Mouse (Mus musculus) C2C12 (cell line): Measurements from ENCODE around the gene Pkn3. TPM values are rescaled to one million over a fixed set of nuclear protein-coding genes. Genes with fewer than 3 reads are reported as not detected.

Experiments
- H3K27me3 ChIP-seq: one replicate; pipeline ENCODE4 v1.6.1; 2011; ENCODE audit not compliant: control insufficient read depth, insufficient read depth, insufficient read length
- H3K36me3 ChIP-seq: one replicate; pipeline ENCODE4 v1.6.1; 2011; ENCODE audit not compliant: control insufficient read depth, insufficient read depth
- H3K4me3 ChIP-seq: one replicate; pipeline ENCODE4 v1.5.1; 2011; ENCODE audit warnings: mild to moderate bottlenecking, control low read depth; ENCODE audit not compliant: poor library complexity, insufficient read depth, severe bottlenecking
- H3K79me2 ChIP-seq: one replicate; pipeline ENCODE4 v1.6.1; 2011; ENCODE audit not compliant: control insufficient read depth, insufficient read depth
- H3K79me3 ChIP-seq: one replicate; pipeline ENCODE4 v1.6.1; 2011; ENCODE audit warnings: low read depth, control low read depth
- H3ac ChIP-seq: one replicate; pipeline ENCODE3; 2011; ENCODE audit warnings: low read depth; ENCODE audit not compliant: control insufficient read depth, insufficient read length
- CEBPB ChIP-seq: IDR thresholded peaks from one replicate; pipeline ENCODE4 v1.6.1; 2011; ENCODE audit warnings: low read depth, mild to moderate bottlenecking, control low read depth, moderate library complexity
- CTCF ChIP-seq: IDR thresholded peaks from one replicate; pipeline ENCODE4 v1.5.1; 2011; ENCODE audit not compliant: control insufficient read depth, insufficient read depth, insufficient read length
- FOSL1 ChIP-seq: IDR thresholded peaks from one replicate; pipeline ENCODE4 v1.8.0; 2011; ENCODE audit warnings: mild to moderate bottlenecking, low read length; ENCODE audit not compliant: poor library complexity, insufficient read depth, severe bottlenecking
- MAX ChIP-seq: IDR thresholded peaks from one replicate; pipeline ENCODE4 v1.6.1; 2011; ENCODE audit warnings: mild to moderate bottlenecking, control low read depth
- MYOD1 ChIP-seq: IDR thresholded peaks from one replicate; pipeline ENCODE4 v1.6.1; 2011; ENCODE audit warnings: low read depth; ENCODE audit not compliant: control insufficient read depth, insufficient read length
- MYOG ChIP-seq: IDR thresholded peaks from one replicate; pipeline ENCODE4 v1.6.1; 2011; ENCODE audit not compliant: control insufficient read depth, insufficient read length; ENCODE audit errors: extremely low read depth
- USF1 ChIP-seq: IDR thresholded peaks from one replicate; pipeline ENCODE4 v1.6.1; 2011; ENCODE audit warnings: low read depth, mild to moderate bottlenecking, control low read depth, moderate library complexity
- polyA plus RNA-seq: library from polyadenylated mRNA; unstranded; fragments of >200 nt; fragmentation: generic; extraction: Trizol; gene quantifications from one replicate; pipeline ENCODE4 v1.2.1, GENCODE M21; 2012; ENCODE audit warnings: missing spikeins

Gene Pkn3
- polyA plus RNA-seq, 1 experiment, result 5.5 TPM

DNA sequence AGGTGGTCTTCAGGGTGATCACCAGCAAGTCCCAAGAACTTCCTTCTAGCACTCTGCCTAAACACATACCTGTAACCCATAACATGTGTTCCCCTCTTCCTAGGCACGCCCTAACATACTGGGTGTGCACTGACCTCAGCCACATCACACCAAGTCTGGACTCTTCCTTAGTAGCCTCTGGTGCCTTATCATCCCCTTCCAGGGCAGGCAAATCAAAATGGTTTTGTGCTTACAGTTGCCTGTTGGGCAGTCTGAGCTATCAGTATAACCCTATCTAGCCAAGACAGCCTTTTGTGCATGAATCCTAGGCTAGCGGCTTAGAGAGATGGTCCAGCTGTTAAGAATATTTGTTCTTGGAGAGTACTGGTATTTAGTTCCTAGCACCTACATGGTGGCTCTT is 34.0 kb downstream of the Pkn3 start:
- H3K36me3 ChIP-seq, result peaks cover 6% of the 10 kb centered on the region
- TF ChIP-seq MAX (no peak), CTCF (no peak), FOSL1 (no peak), MYOD1 (no peak), USF1 (no peak), MYOG (no peak), CEBPB (no peak)
- H3K27me3 ChIP-seq, result no peaks in the 10 kb centered on the region
- H3K79me3 ChIP-seq, result no peaks in the 10 kb centered on the region
- H3ac ChIP-seq, result no peak overlapping the region
- no peak overlapping the region for H3K4me3 ChIP-seq
- no peaks in the 10 kb centered on the region for H3K79me2 ChIP-seq

DNA sequence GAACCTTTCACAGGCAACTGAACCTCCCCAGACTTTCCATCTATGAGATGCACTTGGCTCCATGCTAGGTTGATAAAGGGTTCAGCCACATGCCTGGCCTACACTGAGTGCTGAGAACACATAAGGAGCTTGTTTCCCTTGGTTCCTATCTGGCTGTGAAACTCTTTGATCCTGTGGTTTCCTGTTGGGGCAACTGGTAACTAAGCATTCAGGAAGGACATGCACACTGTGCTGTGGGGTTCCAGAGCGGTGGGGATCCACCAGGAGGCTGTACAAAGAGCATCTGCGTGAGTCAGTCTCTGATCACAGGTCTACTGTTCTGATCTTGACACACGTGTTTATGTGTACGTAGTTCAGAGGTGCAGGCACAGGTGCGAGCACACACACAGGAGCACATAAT is 35.1 kb downstream of the Pkn3 start:
- Histone ChIP-seq H3K36me3 (peaks cover 6% of the 10 kb centered on the region), H3K27me3 (no peaks in the 10 kb centered on the region), H3K4me3 (no peak overlapping the region), H3K79me2 (no peaks in the 10 kb centered on the region), H3ac (no peak overlapping the region), H3K79me3 (no peaks in the 10 kb centered on the region)
- TF ChIP-seq FOSL1 (no peak), CTCF (no peak), CEBPB (no peak), MYOD1 (no peak), MAX (no peak), MYOG (no peak), USF1 (no peak)

DNA sequence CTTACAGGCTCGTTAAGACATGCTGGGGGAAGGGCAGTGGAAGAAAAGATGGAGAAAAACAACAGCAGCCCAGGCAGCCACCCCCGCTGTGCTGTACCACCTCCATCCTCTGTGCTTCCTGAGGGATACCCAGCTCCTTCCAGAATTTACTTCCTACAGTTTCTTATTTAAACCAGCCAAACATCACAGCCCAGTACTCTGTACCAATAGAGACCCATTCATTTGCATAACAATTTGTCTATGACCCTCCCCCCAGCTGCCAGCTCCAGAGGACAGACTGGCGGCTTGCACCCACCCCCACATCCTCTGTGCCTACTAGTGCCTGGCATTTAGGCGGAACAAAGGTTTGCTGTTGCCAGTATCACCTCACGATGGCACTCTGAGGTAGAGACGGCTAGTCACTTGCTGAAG is 42.2 kb downstream of the Pkn3 start:
- H3K79me3 ChIP-seq, result no peaks in the 10 kb centered on the region
- TF ChIP-seq USF1 (no peak), CEBPB (no peak), MAX (no peak)
- peaks cover 10% of the 10 kb centered on the region for H3K79me2 ChIP-seq
- H3K36me3 ChIP-seq, result no peaks in the 10 kb centered on the region
- no peak overlapping the region for H3K4me3 ChIP-seq
- no peak overlapping the region for H3ac ChIP-seq
- no peaks in the 10 kb centered on the region for H3K27me3 ChIP-seq

DNA sequence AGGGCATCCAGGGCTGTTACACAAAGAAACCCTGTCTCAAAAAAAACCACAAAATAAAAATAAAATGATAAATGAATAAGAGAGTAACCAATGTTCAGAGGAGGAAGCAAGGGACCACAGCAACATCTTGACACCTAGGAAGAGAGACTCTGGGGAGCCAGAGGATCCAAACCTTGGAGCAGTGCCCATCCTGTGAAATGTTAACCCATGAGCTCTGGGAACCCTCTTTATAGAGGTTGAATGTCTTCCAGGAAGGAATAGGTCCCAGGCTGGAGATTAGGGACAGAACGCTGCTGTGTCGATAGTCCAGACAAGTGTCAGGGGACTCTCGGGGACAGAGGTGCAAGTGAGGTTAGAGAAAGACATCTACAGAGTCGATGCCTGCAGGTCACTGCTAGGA is 42.8 kb downstream of the Pkn3 start:
- TF ChIP-seq MYOD1 (no peak), USF1 (no peak), MYOG (no peak), CTCF (no peak), CEBPB (no peak), FOSL1 (no peak), MAX (no peak)
- no peak overlapping the region for H3K4me3 ChIP-seq

DNA sequence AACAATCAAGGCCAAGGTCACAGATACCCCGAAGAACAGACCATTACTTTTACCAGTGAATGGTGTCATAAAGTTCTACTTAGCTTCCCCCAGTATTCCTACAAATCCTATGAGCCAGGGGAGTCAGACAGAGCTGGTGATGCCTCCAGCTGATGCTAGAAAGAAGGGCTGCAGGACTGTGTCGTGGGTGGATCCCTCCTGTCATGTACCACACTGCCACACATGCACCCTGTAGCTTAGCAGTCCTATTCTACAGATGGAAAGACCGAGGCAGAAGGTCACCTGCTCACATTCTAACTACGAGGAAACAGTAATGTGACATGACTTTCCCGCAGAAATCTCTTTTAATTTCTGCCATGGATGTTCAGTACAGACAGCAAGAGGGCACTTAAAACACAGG is 45.3 kb downstream of the Pkn3 start:
- peaks cover 10% of the 10 kb centered on the region for H3K79me2 ChIP-seq
- no peaks in the 10 kb centered on the region for H3K36me3 ChIP-seq
- no peak overlapping the region for H3K4me3 ChIP-seq
- no peaks in the 10 kb centered on the region for H3K27me3 ChIP-seq
- H3ac ChIP-seq, result no peak overlapping the region
- no peaks in the 10 kb centered on the region for H3K79me3 ChIP-seq
- TF ChIP-seq FOSL1 (no peak), MYOG (no peak), MYOD1 (no peak), CTCF (no peak), CEBPB (no peak), USF1 (no peak), MAX (no peak)

More for the DNA sequence above, 42.8 kb downstream of the Pkn3 start:
- H3ac ChIP-seq, result no peak overlapping the region
- H3K79me2 ChIP-seq, result peaks cover 10% of the 10 kb centered on the region
- H3K27me3 ChIP-seq, result no peaks in the 10 kb centered on the region
- no peaks in the 10 kb centered on the region for H3K36me3 ChIP-seq
- no peaks in the 10 kb centered on the region for H3K79me3 ChIP-seq

DNA sequence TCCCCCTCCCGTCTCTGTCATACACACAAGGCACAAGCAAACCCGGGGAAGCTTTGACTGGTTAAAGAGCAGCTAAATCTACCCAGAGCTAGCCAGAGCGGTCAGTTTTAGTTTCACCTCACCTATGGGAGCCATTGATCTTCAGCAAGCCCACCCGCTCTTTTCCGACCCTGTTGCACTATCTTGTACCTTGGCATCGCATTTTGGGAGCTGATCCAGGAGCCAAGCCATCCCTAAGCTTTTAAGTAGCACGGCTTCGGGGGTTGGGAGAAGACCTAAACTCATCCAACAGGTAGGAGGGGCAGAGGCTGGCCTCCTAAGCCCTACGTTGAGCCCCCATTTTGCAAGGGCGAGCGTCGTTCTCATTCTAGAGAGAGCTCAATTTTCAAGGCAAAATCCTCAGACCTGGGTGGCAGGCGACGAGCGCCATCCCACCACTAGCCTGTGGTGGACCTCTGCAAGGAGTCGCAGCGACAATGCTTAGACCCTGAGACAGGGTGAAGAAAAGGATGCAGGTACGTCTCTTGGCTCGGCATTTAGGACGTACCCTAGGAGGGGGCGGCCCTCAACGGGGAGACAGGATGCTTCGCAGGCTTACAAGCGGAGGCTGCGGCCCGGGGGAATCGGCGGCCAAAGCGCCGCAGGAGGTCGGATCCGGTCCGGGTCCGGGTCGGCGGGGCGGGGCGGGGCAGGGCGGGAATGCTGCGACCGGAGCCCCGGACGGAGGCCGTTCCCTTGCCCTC is 46.4 kb downstream of the Pkn3 start:
- Histone ChIP-seq H3K4me3 (peak overlapping the region; percentile 59), H3K27me3 (no peaks in the 10 kb centered on the region), H3K79me2 (peaks cover 10% of the 10 kb centered on the region), H3K36me3 (no peaks in the 10 kb centered on the region), H3K79me3 (no peaks in the 10 kb centered on the region), H3ac (peak overlapping the region; percentile 92)
- TF ChIP-seq CEBPB, result no peak
- TF ChIP-seq USF1, result no peak
- no peak for TF ChIP-seq MYOD1
- no peak for TF ChIP-seq MAX
- no peak for TF ChIP-seq FOSL1
- TF ChIP-seq CTCF, result no peak
- no peak for TF ChIP-seq MYOG
